Mouse (Mus musculus) embryonic fibroblast, embryonic 13.5 days (primary cell): ENCODE measurements around the gene Ski.

Source experiments
- CTCF ChIP-seq: IDR thresholded peaks from 2 replicates; pipeline ENCODE4 v1.5.1; 2011; ENCODE audit warnings: mild to moderate bottlenecking, control low read depth, low read length, moderate library complexity, borderline replicate concordance; ENCODE audit not compliant: insufficient read depth
- POLR2A ChIP-seq: IDR thresholded peaks from 2 replicates; pipeline ENCODE4 v1.6.1; 2011; ENCODE audit warnings: low read depth, mild to moderate bottlenecking, control low read depth, low read length, moderate library complexity

DNA sequence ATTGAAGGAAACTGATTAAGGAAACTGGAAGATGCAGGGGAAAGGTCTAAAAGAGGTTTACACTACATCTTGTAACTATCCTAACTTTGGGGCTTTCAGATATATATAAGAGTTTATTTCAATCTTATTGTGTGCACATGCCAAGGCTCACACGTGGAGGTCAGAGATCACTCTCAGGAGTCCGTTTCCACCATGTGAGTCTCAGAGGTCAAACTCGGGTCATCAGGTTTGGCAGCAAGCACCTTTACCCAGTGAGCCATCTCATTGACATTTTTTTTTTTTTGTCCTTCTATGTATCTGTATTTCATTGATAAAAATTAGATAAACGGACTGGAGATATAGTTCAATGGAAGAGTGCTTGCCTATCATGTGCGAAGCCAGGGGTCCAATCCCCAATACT lies 6.1 kb upstream of the Ski start:
- TF ChIP-seq CTCF: no peak
- TF ChIP-seq POLR2A: no peak
